Mouse (Mus musculus): ENCODE measurements around the gene Epb42. TPM values are rescaled to one million over a fixed set of nuclear protein-coding genes. Genes with fewer than 3 reads are reported as not detected.
"Not testable (repeated sequence)": the region's sequence is repeated elsewhere in the genome, so short reads cannot be mapped to it uniquely, and the experiment has no call there.

The Epb42 gene
- polyA plus RNA-seq, 1 experiment from 2014 or later, result 6.8 TPM

- Histone ChIP-seq H3K4me1 (no peaks in the 10 kb centered on the region), H3K27ac (no peak overlapping the region), H3K4me2 (replicated peaks) (no peak overlapping the region), H3K36me3 (no peaks in the 10 kb centered on the region), H3K9me3 (replicated peaks) (no peaks in the 10 kb centered on the region), H3K4me3 (no peak overlapping the region), H3K9ac (no peak overlapping the region), H3K27me3 (no peaks in the 10 kb centered on the region)
- 53% methylated on average over 5 of the region's 5 CpGs for WGBS
- ATAC-seq (ENCODE audit: low FRiP score), result no peak
These were observed 4.2 kb upstream of the Epb42 start for GRCm38 (mm10) chr2:121041098-121041497.

- H3K27me3 ChIP-seq, result no peaks in the 10 kb centered on the region
- WGBS, result 87% methylated on average over 1 of the region's 1 CpGs
These were observed 2.5 kb upstream of the Epb42 start for GRCm38 (mm10) chr2:121039382-121039781.

DNA sequence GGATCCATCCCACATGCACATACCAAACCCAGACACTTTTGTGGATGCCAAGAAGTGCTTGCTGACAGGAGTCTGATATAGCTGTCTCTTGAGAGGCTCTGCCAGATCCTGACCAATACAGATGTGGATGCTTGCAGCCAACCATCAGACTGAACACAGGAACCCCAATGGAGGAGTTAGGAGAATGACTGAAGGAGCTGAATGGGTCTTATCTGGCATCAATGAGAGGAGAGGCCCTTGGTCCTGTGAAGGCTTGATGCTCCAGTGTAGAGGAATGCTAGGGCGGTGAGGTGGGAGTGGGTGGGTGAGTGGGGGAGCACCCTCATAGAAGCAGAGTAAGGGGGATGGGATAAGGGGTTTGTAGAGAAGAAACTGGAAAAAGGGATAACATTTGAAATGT is 2.0 kb upstream of the Epb42 start:
- H3K36me3 ChIP-seq; H3K4me1 ChIP-seq; ATAC-seq (ENCODE audit: low FRiP score); H3K9ac ChIP-seq; H3K9me3 ChIP-seq (replicated peaks); H3K27ac ChIP-seq; H3K4me2 ChIP-seq (replicated peaks); H3K27me3 ChIP-seq; H3K4me3 ChIP-seq: not testable (repeated sequence)
- WGBS, result 92% methylated on average over 1 of the region's 1 CpGs

More at GRCm38 (mm10) chr2:121039382-121039781, 2.5 kb upstream of the Epb42 start:
- no peak for ATAC-seq (ENCODE audit: low FRiP score)
- Histone ChIP-seq H3K9me3 (replicated peaks) (no peaks in the 10 kb centered on the region), H3K4me1 (no peaks in the 10 kb centered on the region), H3K9ac (no peak overlapping the region), H3K4me3 (no peak overlapping the region), H3K4me2 (replicated peaks) (no peak overlapping the region), H3K27ac (no peak overlapping the region), H3K36me3 (no peaks in the 10 kb centered on the region)

DNA sequence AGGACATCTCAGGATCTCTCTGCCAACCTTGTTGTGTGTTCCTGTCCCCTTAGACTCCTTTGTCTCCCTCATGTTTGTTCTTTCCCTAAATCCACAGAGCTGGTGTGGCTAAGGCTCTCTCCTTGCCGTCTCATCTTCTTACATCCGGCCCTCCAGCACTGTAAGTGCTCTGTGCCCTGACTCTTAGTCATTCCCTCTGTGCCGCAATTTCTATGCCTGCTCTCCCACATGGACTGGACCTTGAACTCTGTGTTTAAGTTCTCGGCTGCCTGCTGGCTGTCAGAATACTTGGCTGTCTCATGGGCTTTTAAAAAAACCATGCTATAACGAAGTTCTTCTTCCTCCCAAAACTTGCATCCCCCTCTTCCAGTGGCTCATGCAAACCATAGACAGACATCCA is 14.0 kb downstream of the Epb42 start:
- H3K36me3 ChIP-seq, result peaks cover 1% of the 10 kb centered on the region
- H3K27ac ChIP-seq, result no peak overlapping the region
- H3K9ac ChIP-seq, result no peak overlapping the region
- H3K27me3 ChIP-seq, result no peaks in the 10 kb centered on the region
- no peak for ATAC-seq (ENCODE audit: low FRiP score)
- no peaks in the 10 kb centered on the region for H3K9me3 ChIP-seq (replicated peaks)
- H3K4me2 ChIP-seq (replicated peaks), result no peak overlapping the region
- no peak overlapping the region for H3K4me3 ChIP-seq
- 64% methylated on average over 5 of the region's 5 CpGs for WGBS
- no peaks in the 10 kb centered on the region for H3K4me1 ChIP-seq

- H3K27ac ChIP-seq, result no peak overlapping the region
- H3K9ac ChIP-seq, result no peak overlapping the region
- H3K4me1 ChIP-seq, result no peaks in the 10 kb centered on the region
- H3K4me3 ChIP-seq, result no peak overlapping the region
- no peaks in the 10 kb centered on the region for H3K27me3 ChIP-seq
- H3K36me3 ChIP-seq, result peaks cover 39% of the 10 kb centered on the region
- no peak overlapping the region for H3K4me2 ChIP-seq (replicated peaks)
- WGBS, result 93% methylated on average over 1 of the region's 1 CpGs
- no peaks in the 10 kb centered on the region for H3K9me3 ChIP-seq (replicated peaks)
- no peak for ATAC-seq (ENCODE audit: low FRiP score)
These were observed 19.7 kb downstream of the Epb42 start for GRCm38 (mm10) chr2:121017151-121017550.

GRCm38 (mm10) chr2:121016226-121016625 is 20.6 kb downstream of the Epb42 start:
- no peak for ATAC-seq (ENCODE audit: low FRiP score)

GRCm38 (mm10) chr2:121015507-121015906 is 21.4 kb downstream of the Epb42 start:
- Histone ChIP-seq H3K27me3 (no peaks in the 10 kb centered on the region), H3K4me1 (no peaks in the 10 kb centered on the region), H3K4me2 (replicated peaks) (no peak overlapping the region), H3K4me3 (no peak overlapping the region), H3K27ac (no peak overlapping the region), H3K36me3 (peaks cover 47% of the 10 kb centered on the region), H3K9ac (no peak overlapping the region), H3K9me3 (replicated peaks) (no peaks in the 10 kb centered on the region)
- 76% methylated on average over 2 of the region's 2 CpGs for WGBS
- no peak for ATAC-seq (ENCODE audit: low FRiP score)

More at GRCm38 (mm10) chr2:121016226-121016625, 20.6 kb downstream of the Epb42 start:
- H3K27me3 ChIP-seq, result no peaks in the 10 kb centered on the region
- H3K27ac ChIP-seq, result no peak overlapping the region
- no peaks in the 10 kb centered on the region for H3K4me1 ChIP-seq
- no peak overlapping the region for H3K4me3 ChIP-seq
- 88% methylated on average over 9 of the region's 9 CpGs for WGBS
- no peaks in the 10 kb centered on the region for H3K9me3 ChIP-seq (replicated peaks)
- no peak overlapping the region for H3K4me2 ChIP-seq (replicated peaks)
- no peak overlapping the region for H3K9ac ChIP-seq
- H3K36me3 ChIP-seq, result peaks cover 42% of the 10 kb centered on the region

GRCm38 (mm10) chr2:121012676-121013075 is 24.2 kb downstream of the Epb42 start:
- Histone ChIP-seq H3K4me2 (replicated peaks) (no peak overlapping the region), H3K9me3 (replicated peaks) (no peaks in the 10 kb centered on the region), H3K9ac (no peak overlapping the region), H3K27ac (no peak overlapping the region), H3K36me3 (peaks cover 47% of the 10 kb centered on the region), H3K27me3 (no peaks in the 10 kb centered on the region), H3K4me1 (peaks cover 9% of the 10 kb centered on the region), H3K4me3 (no peak overlapping the region)
- no peak for ATAC-seq (ENCODE audit: low FRiP score)
- WGBS, result 92% methylated on average over 9 of the region's 9 CpGs

DNA sequence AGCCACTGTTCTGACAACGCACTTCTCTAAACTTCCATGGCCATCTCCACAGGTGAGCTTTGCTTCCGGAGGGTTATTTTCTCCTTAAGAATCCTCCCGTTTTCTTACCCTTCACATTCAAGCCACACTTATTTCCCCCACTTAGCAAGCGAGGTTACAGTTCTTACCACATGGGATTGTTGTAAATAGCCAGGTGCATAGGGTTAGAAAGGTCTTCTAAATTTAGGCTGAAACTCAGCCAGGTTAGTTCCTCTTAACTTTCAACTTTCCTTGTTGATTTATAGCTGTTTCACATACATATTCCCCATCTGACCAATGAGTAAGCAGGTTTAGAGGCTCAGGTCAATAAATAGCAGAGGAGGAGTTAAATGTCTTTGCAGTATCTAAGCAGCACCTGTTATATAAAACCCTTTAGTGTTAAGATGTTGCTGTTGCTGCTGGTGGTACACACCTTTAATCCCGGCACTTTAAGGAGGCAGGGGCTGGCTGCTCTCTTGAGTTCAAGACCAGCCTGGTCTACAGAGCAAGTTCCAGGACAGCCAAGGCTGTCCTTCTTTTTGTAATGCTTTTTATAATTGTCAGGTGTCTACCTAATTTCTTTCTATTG is 27.7 kb downstream of the Epb42 start:
- Histone ChIP-seq H3K4me2 (replicated peaks) (peak overlapping the region; percentile 85), H3K36me3 (peaks cover 26% of the 10 kb centered on the region), H3K4me1 (peaks cover 9% of the 10 kb centered on the region), H3K9me3 (replicated peaks) (no peaks in the 10 kb centered on the region), H3K27me3 (no peaks in the 10 kb centered on the region), H3K27ac (no peak overlapping the region), H3K9ac (peak overlapping the region; percentile 78), H3K4me3 (peak overlapping the region; percentile 75)
- ATAC-seq (ENCODE audit: low FRiP score), result no peak
- 33% methylated on average over 5 of the region's 5 CpGs for WGBS

GRCm38 (mm10) chr2:121008664-121009007 is 28.2 kb downstream of the Epb42 start:
- H3K9ac ChIP-seq, result peak overlapping the region; percentile 78
- no peaks in the 10 kb centered on the region for H3K9me3 ChIP-seq (replicated peaks)
- H3K4me1 ChIP-seq, result peaks cover 9% of the 10 kb centered on the region
- peak; percentile 33; the same call in 1 of the 2 replicates for ATAC-seq (ENCODE audit: low FRiP score)
- H3K4me2 ChIP-seq (replicated peaks), result peak overlapping the region; percentile 85
- H3K36me3 ChIP-seq, result peaks cover 24% of the 10 kb centered on the region
- 1% methylated on average over 12 of the region's 12 CpGs for WGBS
- 0 out of 2 replicates have a peak overlapping the region, but pooled peaks have one; percentile 50 for H3K27ac ChIP-seq
- peak overlapping the region; percentile 75 for H3K4me3 ChIP-seq
- H3K27me3 ChIP-seq, result no peaks in the 10 kb centered on the region

DNA sequence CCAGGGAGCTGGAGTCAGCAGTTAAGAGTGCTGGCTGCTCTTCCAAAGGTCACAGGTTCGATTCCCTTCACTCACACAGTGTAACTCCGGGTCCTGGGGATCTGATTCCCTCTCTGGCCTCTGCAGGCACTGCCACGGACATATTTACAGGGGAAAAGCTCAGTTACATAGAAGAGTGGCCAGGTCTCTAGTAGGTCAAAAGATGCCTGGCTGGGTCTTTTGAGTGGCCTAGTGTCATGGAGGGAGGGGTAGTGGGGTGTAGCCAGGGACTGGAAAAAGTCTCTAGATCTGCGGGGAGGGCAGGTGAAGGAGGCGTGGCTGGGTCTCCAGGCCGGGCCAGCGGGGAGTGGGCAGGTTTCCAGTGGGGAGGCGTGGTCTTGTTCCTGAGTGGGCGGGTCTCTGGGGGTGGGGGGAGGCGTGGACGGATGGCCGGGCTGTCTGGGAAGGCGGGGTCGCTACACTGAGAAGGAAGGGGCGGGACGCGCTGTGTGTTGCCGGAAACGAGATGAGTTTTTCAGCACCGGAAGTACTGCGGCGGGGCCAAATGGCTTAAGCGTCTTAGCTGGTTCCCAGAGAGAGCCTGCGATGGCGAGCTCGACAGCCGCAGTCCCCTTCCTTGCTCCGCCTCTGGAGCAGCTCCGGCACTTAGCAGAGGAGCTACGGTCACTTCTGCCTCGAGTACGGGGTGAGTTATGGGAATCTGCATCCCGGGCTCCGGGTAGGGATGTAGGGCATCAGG is 28.8 kb downstream of the Epb42 start, which contains the start of gene Ccndbp1:
TSS of gene Ccndbp1 (plus strand) at position 479 of the 739 bp plus-strand sequence.
- Histone ChIP-seq H3K4me2 (replicated peaks) (peak within 1 kb of the TSS; percentile 85), H3K27me3 (no peaks in the 10 kb centered on the region), H3K9ac (peak within 1 kb of the TSS; percentile 78), H3K4me1 (peaks cover 9% of the 10 kb centered on the region), H3K36me3 (peaks cover 21% of the 10 kb centered on the region), H3K9me3 (replicated peaks) (no peaks in the 10 kb centered on the region), H3K4me3 (peak within 1 kb of the TSS; percentile 75), H3K27ac (peak within 1 kb of the TSS; percentile 55; the same call in 1 of the 2 replicates)
- WGBS, result 2% methylated on average over 33 of the region's 34 CpGs
- peak; percentile 96 for ATAC-seq (ENCODE audit: low FRiP score)

DNA sequence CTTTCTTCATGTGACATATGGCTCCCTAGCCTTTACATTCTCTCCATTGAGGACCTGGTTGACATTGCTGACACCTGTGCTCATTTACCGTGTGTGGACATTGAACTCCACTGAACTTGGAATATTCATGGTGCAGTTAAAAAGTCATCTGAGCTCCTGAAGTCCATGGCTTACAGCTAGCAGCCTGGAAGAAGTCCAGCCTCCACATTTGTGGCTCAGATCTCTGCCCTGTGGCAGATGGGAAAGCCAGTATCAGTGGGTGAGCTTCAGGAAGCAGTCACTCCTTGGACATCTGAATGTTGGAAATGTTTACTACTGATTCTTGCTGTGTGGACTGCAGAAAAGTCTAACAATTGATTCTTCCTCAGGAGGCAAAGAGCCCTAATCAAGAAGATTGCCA is 29.9 kb downstream of the Epb42 start:
- peaks cover 9% of the 10 kb centered on the region for H3K4me1 ChIP-seq
- no peak for ATAC-seq (ENCODE audit: low FRiP score)
- WGBS, result 86% methylated on average over 1 of the region's 1 CpGs

More for the DNA sequence above, 29.9 kb downstream of the Epb42 start:
- no peak overlapping the region for H3K4me3 ChIP-seq
- no peak overlapping the region for H3K27ac ChIP-seq
- no peaks in the 10 kb centered on the region for H3K27me3 ChIP-seq
- no peak overlapping the region for H3K4me2 ChIP-seq (replicated peaks)
- no peak overlapping the region for H3K9ac ChIP-seq
- H3K36me3 ChIP-seq, result peaks cover 12% of the 10 kb centered on the region
- no peaks in the 10 kb centered on the region for H3K9me3 ChIP-seq (replicated peaks)

Measured in hindbrain, embryonic 12.5 days (tissue).